In the genomic region with DNA sequence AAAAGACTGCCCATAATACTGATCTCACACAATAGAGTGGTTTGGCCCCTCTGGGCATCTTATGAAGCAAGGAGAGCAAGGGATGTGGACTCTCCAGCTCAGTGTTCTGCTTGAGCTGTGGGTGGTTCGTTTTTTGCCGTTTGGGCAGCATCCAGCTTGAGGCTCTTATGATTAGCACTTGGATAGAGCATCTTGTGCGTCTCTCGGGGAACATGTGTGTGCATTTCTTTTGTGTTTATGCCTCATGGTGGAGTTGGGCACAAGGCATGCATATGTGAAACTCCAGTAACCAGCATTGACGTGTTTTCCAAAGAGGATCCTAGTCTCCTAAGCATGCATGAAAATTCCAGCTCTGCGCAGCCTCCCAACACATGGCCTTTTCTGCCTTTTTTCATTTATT, we compare ENCODE assay signal across 20 mouse cellular contexts. TPM values are rescaled to one million over a fixed set of nuclear protein-coding genes. Genes with fewer than 3 reads are reported as not detected.
A peak's percentile ranks its signal among the peaks of the same experiment; 100 is the strongest.
DNase-seq lines count a peak whose midpoint lies in the region; ATAC-seq and TF ChIP-seq lines count a peak whose summit lies in the region.
"Had no signal": no experiment of that assay in that cellular context is flagged by ENCODE, and none has a peak within 500 bp of the region (broad histone marks: within the 10 kb centered on the region; RNA-seq: fewer than 3 reads in every experiment).

No protein-coding gene starts in this region.

- intact Hi-C loops in left cerebral cortex, adult 2 months (cut with DNase I) = no loop called here
- intact Hi-C loops in left cerebral cortex, postnatal 14 days (cut with DNase I) = no loop called here

- no peaks in the 10 kb centered on the region for H3K27me3 ChIP-seq in embryonic facial prominence, embryonic 14.5 days (replicated peaks; ENCODE audit: control insufficient read depth, insufficient read depth, low read length)
- no peaks in the 10 kb centered on the region for H3K27me3 ChIP-seq in embryonic facial prominence, embryonic 10.5 days (replicated peaks; ENCODE audit: low read depth, poor library complexity, severe bottlenecking)
- H3K27me3 ChIP-seq: hindbrain, embryonic 12.5 days; limb, embryonic 12.5 days; liver, embryonic 13.5 days; lung, embryonic 15.5 days; midbrain, embryonic 15.5 days had no signal

- no peak for ATAC-seq in embryonic facial prominence, embryonic 14.5 days (ENCODE audit: low read depth)
- ATAC-seq: CD4-positive, CD25-positive, alpha-beta regulatory T cell, adult 4 months; forebrain, embryonic 13.5 days; inflammation-experienced regulatory T-cells, adult 6 months; midbrain, embryonic 15.5 days had no signal

- no peak overlapping the region for H3K9ac ChIP-seq in embryonic facial prominence, embryonic 14.5 days (ENCODE audit: low read depth, low read length)
- H3K9ac ChIP-seq: forebrain, embryonic 13.5 days; hindbrain, embryonic 12.5 days; limb, embryonic 12.5 days; liver, embryonic 13.5 days; lung, embryonic 15.5 days; midbrain, embryonic 15.5 days had no signal

- DNase-seq in embryonic facial prominence, embryonic 14.5 days (ENCODE audit: low spot score) = peak; percentile 74
- no peak for DNase-seq in embryonic facial prominence, embryonic 10.5 days (ENCODE audit: low spot score)
- DNase-seq in left cerebral cortex, adult 2 months (ENCODE audit: extremely low spot score in 1 of 2, low spot score in 2 of 2) = peak in 1 of 2 experiments; percentile 37
- no peak for DNase-seq in left cerebral cortex, adult 11 months (ENCODE audit: low spot score)
- peak; percentile 59 to 83 for DNase-seq in left cerebral cortex, postnatal 14 days (ENCODE audit: low spot score in 2 of 2)
- DNase-seq in right cerebral cortex, postnatal 36 days (ENCODE audit: low spot score in 2 of 2) = peak; percentile 45 to 47
- no peak for DNase-seq in thymus, postnatal 14 days
- DNase-seq in yolk sac, embryonic 10.5 days (ENCODE audit: low spot score) = no peak
- DNase-seq: cerebellum, adult 9-11 months; gastrocnemius, adult 2 months; liver, embryonic 13.5 days; thymus, adult 18-20 months had no signal

- H3K4me2 ChIP-seq in embryonic facial prominence, embryonic 14.5 days (ENCODE audit: low read depth, low read length) = no peak overlapping the region
- H3K4me2 ChIP-seq: forebrain, embryonic 13.5 days; hindbrain, embryonic 12.5 days; limb, embryonic 12.5 days; liver, embryonic 13.5 days; lung, embryonic 15.5 days; midbrain, embryonic 15.5 days had no signal

- H3K36me3 ChIP-seq in embryonic facial prominence, embryonic 14.5 days (ENCODE audit: control insufficient read depth, insufficient read depth, low read length) = no peaks in the 10 kb centered on the region
- no peaks in the 10 kb centered on the region for H3K36me3 ChIP-seq in embryonic facial prominence, embryonic 10.5 days (replicated peaks)
- H3K36me3 ChIP-seq: G1E; hindbrain, embryonic 12.5 days; limb, embryonic 12.5 days; liver, embryonic 13.5 days; lung, embryonic 15.5 days; midbrain, embryonic 15.5 days had no signal

- no peak overlapping the region for H3K27ac ChIP-seq in embryonic facial prominence, embryonic 14.5 days (replicated peaks; ENCODE audit: low read depth, low read length)
- no peak overlapping the region; the same call in 1 of the 2 replicates for H3K27ac ChIP-seq in embryonic facial prominence, embryonic 10.5 days (replicated peaks)
- peak overlapping the region; percentile 66 for H3K27ac ChIP-seq in left cerebral cortex, adult 2 months
- H3K27ac ChIP-seq: forebrain, embryonic 13.5 days; gastrocnemius, adult 2 months; hindbrain, embryonic 12.5 days; limb, embryonic 12.5 days; liver, embryonic 13.5 days; midbrain, embryonic 15.5 days had no signal

- no peaks in the 10 kb centered on the region for H3K9me3 ChIP-seq in embryonic facial prominence, embryonic 14.5 days (ENCODE audit: control insufficient read depth, low read length)
- no peaks in the 10 kb centered on the region for H3K9me3 ChIP-seq in embryonic facial prominence, embryonic 10.5 days
- H3K9me3 ChIP-seq: forebrain, embryonic 13.5 days; G1E; hindbrain, embryonic 12.5 days; limb, embryonic 12.5 days; lung, embryonic 15.5 days; midbrain, embryonic 15.5 days had no signal

- H3K4me3 ChIP-seq in embryonic facial prominence, embryonic 14.5 days (ENCODE audit: low read depth, low read length) = no peak overlapping the region
- no peak overlapping the region for H3K4me3 ChIP-seq in embryonic facial prominence, embryonic 10.5 days
- no peak overlapping the region for H3K4me3 ChIP-seq in left cerebral cortex, adult 2 months
- H3K4me3 ChIP-seq: forebrain, embryonic 13.5 days; gastrocnemius, adult 2 months; hindbrain, embryonic 12.5 days; limb, embryonic 12.5 days; liver, embryonic 13.5 days; lung, embryonic 15.5 days; midbrain, embryonic 15.5 days had no signal

- H3K4me1 ChIP-seq in embryonic facial prominence, embryonic 14.5 days (ENCODE audit: control insufficient read depth, insufficient read depth, low read length) = peaks cover 16% of the 10 kb centered on the region
- peaks cover 18% of the 10 kb centered on the region; the same call in 1 of the 2 replicates for H3K4me1 ChIP-seq in embryonic facial prominence, embryonic 10.5 days
- H3K4me1 ChIP-seq: forebrain, embryonic 13.5 days; hindbrain, embryonic 12.5 days; liver, embryonic 13.5 days; midbrain, embryonic 15.5 days had no signal

- 59% methylated on average over 6 of the region's 6 CpGs for WGBS in embryonic facial prominence, embryonic 14.5 days
- WGBS in embryonic facial prominence, embryonic 10.5 days = 89% methylated on average over 6 of the region's 6 CpGs

- TF ChIP-seq CTCF in left cerebral cortex, adult 2 months (IDR thresholded peaks at IDR 0.05) = no peak

RNA-seq across cellular contexts. Expression of a gene that starts 47.9 kb away (rescaled TPM):
- polyA plus RNA-seq in embryonic facial prominence, embryonic 14.5 days (2014; fragmentation: Nextera tagmentation; extraction: Ambion mirVana) = 20.1 and 20.2 TPM in 2 replicates
- polyA plus RNA-seq in embryonic facial prominence, embryonic 10.5 days (2016; fragmentation: Nextera tagmentation; extraction: Ambion mirVana) = 21.8 and 24.3 TPM in 2 replicates
- 10 to 100 TPM; 11.1 to 11.3 TPM for total RNA-seq in left cerebral cortex, adult 2 months (2021)
- total RNA-seq in left cerebral cortex, postnatal 14 days (2021) = 10 to 100 TPM; 10.7 to 12.9 TPM

Comparison
In these comparisons a context has a peak if more than half of its experiments do, and no peak if none do; other contexts are left out.
1. DNase-seq: peak in embryonic facial prominence, embryonic 14.5 days (single experiment), left cerebral cortex, postnatal 14 days (2 of 2) and right cerebral cortex, postnatal 36 days (2 of 2); none in embryonic facial prominence, embryonic 10.5 days (single experiment), left cerebral cortex, adult 11 months (single experiment), thymus, postnatal 14 days (single experiment) and yolk sac, embryonic 10.5 days (single experiment).